Mouse (Mus musculus): ENCODE data around the gene Osbpl3.

Gene Osbpl3

DNA sequence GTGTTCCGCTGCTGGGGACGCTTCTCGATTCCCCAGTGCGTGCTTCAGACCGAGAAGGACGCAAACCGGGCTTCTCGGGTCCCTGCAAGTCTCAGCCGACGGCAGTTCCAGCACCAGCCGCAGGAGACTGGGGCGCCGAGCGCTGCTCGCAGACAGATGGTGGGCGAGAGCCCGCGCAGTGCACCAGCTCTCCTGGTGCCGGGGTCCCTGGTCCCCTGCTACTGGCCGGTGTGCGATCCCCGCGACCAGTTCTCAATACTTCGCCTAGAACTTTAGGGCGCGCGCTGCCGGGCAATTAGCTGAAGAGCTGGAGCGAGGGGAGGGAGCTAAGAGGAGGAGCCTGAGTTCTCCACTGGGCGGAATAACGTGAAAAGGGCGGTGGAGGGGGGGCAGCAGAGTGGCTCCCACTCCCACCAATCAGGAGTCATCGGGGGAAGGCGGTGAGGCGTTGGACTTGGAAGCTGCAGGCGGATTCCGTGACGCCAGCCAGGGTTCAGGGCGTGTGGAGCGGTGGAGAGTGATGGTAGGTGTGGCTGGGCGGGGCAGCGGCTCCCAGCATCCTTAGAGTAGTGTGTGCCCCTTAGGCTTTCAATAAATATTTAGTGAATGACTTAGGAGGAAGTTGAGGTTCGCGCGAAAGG is at the start of gene Osbpl3:
Gene Osbpl3, minus strand, starts transcription at position 373 of the 641 bp plus-strand sequence.
- peak; percentile 92 to 94 for DNase-seq (ENCODE audit: low spot score in 2 of 2)

DNA sequence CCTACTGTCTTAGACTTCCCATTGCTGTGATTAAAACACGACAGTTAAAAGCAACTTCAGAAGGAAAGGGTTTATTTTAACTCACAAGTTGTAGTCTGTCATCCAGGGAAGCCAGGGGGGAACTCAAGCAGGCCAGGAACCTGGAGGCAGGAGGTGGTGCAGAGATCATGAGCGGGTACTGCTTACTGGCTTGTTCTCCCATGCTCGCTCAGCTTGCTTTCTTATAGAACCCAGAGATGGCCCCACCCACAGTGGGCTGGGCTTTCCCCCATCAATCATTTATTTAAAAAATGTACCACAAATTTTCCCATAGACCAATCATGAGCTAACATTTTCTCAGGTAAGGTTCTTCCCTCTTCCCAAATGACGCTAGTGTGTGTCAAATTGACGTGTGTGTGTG is 49.5 kb upstream of the Osbpl3 start:
- no peak for DNase-seq (ENCODE audit: low spot score in 2 of 2)

DNA sequence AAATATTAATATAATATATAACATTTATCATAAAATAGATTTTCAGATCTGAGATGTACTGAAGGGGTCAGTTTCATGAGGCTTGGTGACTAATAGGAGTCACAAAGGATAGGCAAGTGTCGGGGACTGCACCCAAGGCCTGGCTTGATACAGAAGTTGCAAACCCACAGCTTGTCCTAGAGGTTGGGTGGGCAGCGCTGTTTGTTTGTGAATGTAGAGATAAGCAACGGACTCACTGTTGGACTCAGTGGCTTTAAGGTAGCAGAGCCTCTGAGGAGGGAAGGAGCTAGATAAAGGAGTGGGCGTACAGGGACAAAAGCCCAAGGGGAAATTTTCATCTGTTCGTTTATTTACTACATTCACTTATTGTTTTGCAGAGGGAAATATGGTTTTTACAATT is 48.7 kb upstream of the Osbpl3 start:
- DNase-seq (ENCODE audit: low spot score in 2 of 2), result no peak

DNA sequence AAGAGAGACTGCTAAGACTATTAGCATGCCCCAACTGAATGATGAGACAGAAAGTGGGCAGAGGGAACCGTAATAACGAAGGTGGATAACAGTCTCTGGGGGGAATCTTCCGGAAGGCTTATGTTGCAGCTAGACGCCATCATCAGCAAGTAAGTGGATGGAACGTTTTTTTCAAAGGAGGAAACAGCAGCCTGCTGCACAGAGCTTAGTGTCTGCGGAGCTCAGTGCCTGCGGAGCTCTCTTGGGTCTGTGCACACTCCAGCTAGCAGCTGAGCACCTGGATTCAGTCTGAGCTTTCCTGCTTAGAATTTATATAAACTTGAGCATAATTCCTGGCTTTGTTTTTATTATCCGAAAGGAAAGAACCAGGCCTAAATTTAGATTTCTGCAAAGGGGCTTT is 47.8 kb upstream of the Osbpl3 start:
- DNase-seq (ENCODE audit: low spot score in 2 of 2), result peak in 1 of 2 experiments; percentile 40

DNA sequence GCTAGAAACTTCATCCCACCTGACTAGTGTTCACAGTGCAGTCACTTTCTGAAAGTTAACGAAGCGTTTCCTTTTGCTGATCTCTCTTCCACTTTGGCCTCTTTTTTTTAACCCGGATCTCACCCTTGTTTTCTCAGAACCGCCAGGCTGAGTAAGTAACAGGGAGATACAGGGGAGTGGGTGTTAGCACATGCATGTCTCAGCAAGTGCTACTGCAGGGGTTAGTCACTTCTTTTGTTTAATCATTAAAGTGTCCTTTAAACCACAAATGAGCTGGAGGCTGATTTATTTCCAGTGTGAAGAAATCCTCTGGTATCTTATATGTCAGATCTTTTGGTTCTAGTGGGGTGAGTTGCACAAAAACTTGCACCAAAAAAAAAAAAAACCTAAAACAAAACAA is 47.0 kb upstream of the Osbpl3 start:
- DNase-seq (ENCODE audit: low spot score in 2 of 2), result no peak

DNA sequence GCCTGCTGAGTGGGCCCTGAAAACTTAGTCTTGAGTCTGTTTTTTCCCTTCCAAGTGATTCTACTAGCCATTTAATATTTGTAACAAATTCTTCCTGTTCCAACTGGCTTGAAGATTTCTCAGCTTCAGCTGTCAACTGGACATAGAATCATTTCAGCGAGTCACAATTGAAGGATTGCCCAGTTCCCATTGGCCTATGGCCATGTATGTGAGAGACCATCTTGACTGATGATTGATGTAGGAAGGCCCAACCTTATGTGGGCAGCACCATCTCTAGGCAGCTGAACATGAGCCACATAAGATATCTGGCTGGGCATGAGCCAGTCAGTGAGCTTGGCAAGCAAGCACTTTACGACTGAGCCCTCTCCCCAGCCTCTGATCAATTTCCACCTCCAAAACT is 42.3 kb upstream of the Osbpl3 start:
- DNase-seq (ENCODE audit: low spot score in 2 of 2), result no peak

DNA sequence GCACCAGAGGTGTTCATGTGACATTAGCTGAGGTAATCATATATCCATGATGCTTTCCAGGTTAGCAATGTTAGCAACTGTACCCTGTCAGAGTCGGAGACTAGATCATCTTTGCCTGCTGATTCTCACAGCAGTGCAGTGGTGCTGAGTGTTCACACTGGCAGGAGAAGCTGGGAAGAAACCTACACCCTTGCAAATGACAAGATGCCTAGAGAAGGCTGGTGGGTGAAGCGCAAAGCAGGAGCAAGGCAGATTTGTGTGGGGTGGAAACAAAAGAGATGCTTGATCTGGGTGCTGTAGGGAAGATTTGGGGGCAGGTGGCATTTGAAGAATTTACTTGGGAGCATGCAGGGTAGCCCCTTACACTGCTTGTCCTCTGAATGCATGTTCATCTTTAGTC is 34.5 kb upstream of the Osbpl3 start:
- no peak for DNase-seq (ENCODE audit: low spot score in 2 of 2)

DNA sequence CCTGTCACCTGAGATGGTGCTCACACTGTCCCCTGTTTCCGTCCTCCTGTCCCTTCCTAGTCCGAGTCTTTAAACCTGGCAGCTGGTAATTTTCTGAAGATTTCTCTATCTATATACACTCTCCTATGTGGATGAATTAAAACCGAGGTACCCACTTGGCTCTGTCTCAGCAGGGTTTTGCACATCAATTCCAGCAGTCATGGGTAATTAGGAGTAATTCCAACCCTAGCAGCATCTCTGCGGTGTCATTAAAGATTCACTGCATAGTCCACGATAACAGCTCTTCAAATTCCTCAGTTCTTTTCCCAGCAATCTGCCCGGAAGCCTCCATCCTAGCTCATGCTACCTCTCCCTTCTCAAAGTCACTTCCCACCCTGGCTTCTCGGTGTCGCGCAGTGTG is 33.4 kb upstream of the Osbpl3 start:
- no peak for DNase-seq (ENCODE audit: low spot score in 2 of 2)

DNA sequence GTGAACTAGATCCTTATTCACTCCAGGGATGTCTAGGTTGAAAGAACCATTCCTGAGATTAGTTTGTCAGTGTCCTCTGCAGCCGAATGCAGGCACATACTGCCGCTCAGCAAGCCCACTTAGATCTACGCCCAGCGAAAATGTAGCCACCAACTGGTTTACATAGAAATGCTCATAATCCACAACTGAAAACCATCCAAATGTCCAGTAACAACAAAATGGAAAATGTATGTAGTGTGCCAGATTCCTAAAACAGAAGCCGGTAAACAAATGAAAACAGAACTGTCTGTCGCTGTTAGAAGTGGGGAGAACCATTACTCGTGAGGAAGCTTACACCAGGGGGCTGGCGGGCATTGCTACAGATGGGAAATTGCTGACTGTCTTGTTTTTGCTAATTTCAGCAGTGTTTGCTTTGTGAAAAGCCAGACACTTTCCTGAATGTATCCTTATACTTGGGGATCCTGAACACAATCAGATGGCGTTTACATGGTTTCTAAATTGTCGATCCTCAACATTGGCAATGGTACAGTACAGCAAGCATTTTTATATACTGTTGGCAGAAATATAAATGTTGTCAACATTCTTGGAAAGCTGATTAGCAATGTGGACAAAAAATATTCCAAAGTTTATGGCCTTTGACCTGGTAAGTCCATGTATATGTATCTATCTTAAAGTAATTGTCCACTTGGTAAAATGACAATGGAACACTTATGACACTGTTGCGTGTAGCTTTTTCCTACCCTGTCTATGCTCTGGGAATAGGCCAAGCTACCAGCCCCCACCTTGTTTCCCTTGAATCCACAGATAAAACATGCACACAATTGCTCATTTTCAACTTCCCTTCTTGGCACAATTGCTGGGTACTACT is 30.3 kb upstream of the Osbpl3 start:
- DNase-seq (ENCODE audit: low spot score in 2 of 2), result no peak

DNA sequence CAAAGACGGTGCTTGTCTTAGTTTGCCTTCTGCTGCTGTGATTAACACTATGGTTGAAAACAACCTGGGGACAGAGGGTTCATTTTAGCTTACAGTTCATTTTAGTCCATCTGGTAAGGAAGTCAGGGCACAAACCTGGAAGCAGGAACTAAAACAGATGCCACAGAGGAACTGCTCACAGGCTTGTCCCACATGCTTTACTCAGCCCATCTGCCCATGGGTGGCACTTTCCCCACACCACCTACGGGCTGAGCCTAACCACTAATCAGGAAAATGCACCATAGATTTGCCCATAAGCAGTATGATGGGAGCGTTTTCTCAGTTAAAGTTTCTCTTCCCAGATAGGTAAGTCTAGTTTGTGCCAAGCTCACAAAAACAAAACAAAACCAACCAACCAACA is 27.4 kb upstream of the Osbpl3 start:
- no peak for DNase-seq (ENCODE audit: low spot score in 2 of 2)

DNA sequence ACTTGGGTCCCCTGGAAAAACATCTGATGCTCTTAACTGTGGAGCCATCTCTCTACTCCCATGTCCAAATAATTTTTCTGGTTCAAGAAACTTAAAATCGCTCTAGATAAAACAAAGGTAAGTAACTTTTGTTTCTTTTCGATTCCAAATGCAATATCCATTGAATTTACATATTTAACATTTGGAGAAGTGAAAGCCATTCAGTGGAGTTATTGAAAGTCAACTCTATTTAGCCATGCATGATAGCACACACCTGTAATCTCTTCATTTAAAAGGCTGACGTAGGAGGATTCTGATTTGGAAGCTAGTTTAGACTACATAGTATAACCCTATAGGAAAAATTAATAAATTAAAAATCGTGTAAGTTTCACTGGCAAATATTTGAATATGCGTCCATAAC is 25.5 kb upstream of the Osbpl3 start:
- no peak for DNase-seq (ENCODE audit: low spot score in 2 of 2)

DNA sequence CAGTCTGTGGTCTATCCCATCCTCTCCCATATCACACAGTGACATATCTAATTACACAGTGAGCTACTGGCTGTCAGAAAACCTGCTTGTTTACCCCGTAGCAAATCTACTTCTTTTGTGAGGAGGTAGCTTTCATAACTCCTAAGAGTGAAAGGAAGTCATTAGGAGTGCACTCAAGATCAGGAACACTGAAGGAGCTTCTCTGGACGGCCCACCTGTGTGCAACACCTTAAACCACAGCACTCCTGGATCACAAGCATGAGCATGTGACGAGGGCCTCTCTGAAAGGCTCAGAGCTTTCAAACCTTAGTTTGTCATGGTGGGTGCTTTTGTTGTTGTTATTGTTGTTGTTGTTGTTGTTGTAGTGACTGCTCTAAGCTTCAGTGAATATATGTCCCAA is 10.4 kb upstream of the Osbpl3 start:
- DNase-seq (ENCODE audit: low spot score in 2 of 2), result no peak

DNA sequence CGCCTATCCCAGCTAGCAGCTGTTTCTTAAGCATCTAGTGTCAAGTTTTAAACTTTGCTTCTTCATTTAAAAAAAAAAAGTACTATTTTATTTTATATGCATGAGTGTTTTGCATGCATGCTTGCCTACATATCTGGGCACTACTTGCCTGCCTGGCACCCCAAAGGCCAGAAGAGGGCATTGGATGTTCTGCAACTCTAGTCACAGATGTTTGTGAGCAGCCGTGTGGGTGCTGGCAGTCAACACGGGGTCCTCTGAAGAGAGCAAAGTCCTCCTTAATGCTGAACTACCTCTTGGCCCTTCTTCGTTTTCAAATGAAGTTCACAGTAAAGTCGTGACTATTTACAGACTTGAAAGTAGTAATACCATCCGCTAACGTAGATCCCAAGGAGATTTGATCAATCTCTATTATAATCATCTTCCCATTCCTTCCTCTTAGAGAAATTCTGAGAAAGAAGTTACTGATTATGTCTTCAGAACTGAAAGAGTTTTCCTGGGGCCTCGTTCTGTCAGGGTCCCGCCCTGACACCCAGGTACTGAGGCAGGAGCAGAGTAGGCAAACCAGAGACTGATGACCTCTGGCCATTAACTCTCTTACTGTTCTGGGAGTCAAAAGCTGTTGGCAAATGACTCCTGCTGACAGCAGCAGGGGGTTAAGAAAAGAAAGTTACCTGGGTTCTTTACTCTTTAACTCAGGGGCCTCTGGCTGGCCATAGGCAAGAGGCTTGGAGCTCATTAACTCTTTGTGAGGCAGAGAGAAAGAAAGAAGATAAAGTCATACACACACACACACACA is 8.9 kb upstream of the Osbpl3 start:
- DNase-seq (ENCODE audit: low spot score in 2 of 2), result no peak

DNA sequence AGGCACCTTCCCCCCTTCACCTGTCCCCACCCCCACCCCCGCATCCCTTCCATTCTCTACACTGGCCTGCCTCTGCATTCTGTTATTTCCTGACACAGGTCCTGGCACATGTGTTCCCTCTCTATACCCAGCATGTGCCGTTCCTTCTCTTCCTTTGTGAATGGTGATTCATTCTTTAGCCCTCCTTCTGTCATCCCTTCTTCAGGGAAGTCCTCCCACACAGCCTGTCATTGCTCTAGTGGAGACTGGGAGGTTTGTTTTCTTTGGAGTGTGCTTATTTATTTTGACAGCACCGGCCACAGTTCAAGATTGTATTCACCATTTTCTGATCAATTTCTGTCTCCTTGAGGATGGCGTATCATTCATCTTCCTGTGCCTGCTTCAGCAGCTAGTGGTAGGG is 6.0 kb upstream of the Osbpl3 start:
- DNase-seq (ENCODE audit: low spot score in 2 of 2), result no peak

DNA sequence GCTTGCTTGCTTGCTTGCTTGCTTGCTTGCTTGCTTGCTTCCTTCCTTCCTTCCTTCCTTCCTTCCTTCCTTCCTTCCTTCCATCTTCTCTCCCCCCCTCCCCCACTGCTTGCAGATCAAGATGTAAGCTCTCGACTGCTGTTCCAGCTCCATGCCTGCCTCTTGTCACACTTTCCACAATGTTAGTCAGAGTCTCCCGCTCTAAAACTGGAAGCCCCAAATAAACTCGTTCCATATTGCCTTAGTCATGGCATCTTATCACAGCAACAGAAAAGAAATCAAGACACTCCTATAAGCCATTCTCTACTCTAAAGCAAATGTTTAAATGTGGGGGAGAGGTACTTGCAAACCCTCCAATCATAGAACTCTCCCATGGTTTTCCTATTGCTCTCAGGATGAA is 5.6 kb upstream of the Osbpl3 start:
- DNase-seq (ENCODE audit: low spot score in 2 of 2), result no peak

DNA sequence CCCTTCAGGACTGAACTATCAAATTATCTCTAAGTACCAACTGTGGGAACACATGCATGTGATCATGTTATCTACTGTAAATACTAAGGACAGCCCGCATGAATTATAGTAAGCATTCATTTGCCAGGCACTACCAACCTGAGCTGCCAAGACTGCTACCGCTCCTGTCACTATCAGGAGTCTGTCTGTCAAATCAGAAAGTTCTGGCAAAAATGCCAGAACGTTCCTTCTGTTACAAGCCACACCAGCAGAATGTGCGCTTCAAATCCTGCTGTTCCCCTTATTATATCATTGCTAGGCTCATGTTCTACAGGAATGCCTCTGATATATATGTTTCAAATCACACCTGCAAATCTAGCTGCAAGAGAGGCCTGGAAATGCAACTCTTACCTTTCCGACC is 4.6 kb upstream of the Osbpl3 start:
- no peak for DNase-seq (ENCODE audit: low spot score in 2 of 2)

DNA sequence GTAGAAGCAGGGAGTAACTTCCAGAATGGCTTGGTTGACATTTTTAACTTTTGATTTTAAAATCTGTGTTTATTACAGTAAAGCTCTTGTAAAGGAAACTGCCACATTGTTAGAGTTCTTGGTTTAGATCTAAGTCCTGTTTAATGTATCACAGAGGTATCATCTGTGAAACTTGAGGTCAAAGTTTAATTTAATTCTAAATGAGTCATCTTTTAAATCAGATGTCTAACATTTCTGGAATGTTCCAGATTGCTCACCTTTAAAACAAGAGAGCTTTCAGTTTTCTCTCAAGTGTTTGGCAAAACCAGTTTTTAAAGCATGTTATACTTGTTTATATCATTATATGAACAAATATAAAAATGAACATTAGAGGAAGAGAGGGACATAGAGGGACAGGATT is 4.2 kb upstream of the Osbpl3 start:
- no peak for DNase-seq (ENCODE audit: low spot score in 2 of 2)

DNA sequence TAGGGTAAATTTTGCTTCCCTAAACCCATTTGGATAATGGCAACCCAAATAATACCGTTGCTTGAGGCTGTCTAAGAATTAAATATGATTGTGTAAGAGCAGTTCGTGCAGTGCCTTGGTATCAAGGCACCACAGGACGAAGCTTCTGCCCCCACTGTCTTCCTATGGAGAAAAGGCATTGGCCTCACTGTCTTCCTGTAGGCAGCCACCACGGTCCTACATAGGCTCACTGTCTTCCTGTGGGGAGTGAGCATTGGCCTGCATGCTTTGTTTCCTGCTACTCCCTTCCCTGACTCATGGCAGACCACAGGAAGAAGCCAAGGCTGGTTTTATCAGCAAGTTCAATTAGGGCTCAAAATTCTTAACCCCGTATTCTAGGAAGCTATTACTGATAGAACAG is 3.3 kb upstream of the Osbpl3 start:
- DNase-seq (ENCODE audit: low spot score in 2 of 2), result no peak

DNA sequence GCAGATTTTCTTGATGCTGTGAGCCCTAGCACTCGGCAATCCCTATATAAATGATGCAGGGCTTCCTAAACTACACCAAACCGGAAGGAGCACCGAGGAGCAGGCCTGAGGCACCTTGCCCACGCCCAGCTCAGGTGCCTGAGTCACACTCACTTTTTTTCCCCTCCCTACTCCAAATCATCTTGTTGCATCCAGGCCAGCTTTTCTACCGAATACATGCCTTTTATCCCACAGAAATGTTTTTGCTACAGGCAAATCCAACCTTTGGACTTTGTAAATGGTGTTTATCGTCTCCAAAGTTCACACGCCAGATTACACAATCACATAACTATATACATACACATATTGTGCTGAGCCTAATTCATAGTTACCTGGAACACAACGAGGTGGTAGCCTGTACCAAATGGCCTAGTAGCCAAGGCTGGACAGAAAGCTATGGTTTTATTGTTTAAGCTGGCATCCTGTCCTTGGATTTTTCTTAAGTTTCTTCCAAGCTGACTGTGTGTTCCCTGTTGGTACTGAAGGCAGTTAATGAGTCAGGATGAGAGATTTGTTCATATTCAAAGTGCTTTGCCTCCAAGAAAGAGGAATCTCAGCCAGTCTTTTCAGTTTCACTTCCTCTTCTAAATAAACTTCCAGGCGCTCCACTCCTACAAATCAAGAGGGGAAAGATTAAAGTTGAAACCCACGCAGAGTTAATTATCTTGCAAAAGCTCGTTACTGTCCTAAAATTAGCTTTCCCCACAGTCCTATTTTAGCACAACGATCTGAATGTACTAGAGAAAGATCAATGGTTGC is 1.7 kb upstream of the Osbpl3 start:
- DNase-seq (ENCODE audit: low spot score in 2 of 2), result no peak

DNA sequence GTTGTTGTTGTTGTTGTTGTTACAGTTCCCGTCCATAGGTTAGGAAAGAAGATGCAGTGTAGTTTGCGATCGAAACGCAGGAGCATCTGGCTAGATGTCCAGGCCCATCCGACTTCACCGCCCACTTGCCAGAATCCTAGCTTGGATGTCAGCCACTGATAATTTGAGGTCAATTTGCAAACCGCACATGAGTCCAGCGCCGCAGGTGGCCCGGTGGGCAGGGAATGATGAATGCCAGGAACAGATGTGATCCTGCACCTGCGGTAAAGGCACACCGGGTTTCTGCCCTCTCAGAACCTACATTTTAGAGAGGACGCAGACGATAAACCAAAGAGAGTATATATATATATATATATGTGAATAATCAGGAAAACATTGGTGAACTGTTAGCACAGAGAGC is 705 bp upstream of the Osbpl3 start:
- DNase-seq (ENCODE audit: low spot score in 2 of 2), result peak; percentile 39 to 44

DNA sequence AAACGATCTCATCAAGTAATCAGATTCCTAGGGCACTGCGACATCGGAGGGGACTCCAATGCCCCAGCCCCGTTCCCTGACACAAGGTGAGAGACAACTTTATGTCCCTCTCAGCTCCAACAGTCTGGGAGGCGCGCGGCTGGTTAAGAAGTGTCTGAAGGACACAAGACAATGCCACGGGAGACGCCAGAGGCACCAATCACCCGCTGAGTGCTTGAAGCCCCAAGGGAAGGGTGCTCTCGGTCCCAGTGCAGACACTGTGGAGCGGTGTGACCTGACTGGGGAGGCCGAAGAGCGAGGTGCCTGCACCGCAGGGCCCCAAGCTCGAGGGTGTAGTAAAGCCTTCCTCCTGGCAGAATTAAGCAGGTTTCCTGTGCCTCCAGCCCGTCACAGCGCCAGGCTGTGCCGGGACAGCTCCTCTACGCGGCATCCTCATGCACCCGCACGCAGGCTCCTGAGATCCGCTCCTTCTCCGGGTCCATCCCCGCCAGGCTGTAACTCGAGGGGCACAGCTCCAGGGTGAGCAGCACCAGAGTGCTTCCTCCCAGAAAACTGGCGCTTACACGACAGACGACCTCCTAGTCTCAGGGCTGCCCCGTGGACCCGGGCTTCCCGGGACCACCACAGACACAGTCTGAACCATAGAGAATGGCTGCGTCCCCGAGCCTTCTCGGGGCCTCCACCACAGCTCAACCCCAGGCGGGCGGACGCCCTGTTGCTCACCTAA is 736 bp downstream of the Osbpl3 start:
- peak; percentile 51 to 52 for DNase-seq (ENCODE audit: low spot score in 2 of 2)
